Mouse (Mus musculus) thymus, postnatal 10 days (tissue): ENCODE measurements around the gene Ptprg.
"Not testable (repeated sequence)": the region's sequence is repeated elsewhere in the genome, so short reads cannot be mapped to it uniquely, and the experiment has no call there.

Source experiments
- DNase-seq, 2 experiments: peaks; one replicate each; pipeline ENCODE4 v3.0.0; 2021; ENCODE audit warnings: low spot score in 2 of 2

Gene Ptprg

GRCm38 (mm10) chr14:11732376-11732775, 179.0 kb downstream of the Ptprg start:
- no peak for DNase-seq

- DNase-seq, result no peak
Measured at GRCm38 (mm10) chr14:11743726-11744125, 190.4 kb downstream of the Ptprg start.

- no peak for DNase-seq
Measured at GRCm38 (mm10) chr14:11752678-11753077, 199.3 kb downstream of the Ptprg start.

- DNase-seq, result no peak
Measured at GRCm38 (mm10) chr14:11754656-11755055, 201.3 kb downstream of the Ptprg start.

- no peak for DNase-seq
Measured at GRCm38 (mm10) chr14:11758185-11758584, 204.9 kb downstream of the Ptprg start.

- no peak for DNase-seq
Measured at GRCm38 (mm10) chr14:11759356-11759755, 206.0 kb downstream of the Ptprg start.

- DNase-seq, result no peak
Measured at GRCm38 (mm10) chr14:11762995-11763394, 209.7 kb downstream of the Ptprg start.

- DNase-seq, result no peak
Measured at GRCm38 (mm10) chr14:11772736-11773135, 219.4 kb downstream of the Ptprg start.

GRCm38 (mm10) chr14:11774476-11775037, 221.2 kb downstream of the Ptprg start:
- DNase-seq, result no peak

GRCm38 (mm10) chr14:11775204-11775603, 221.9 kb downstream of the Ptprg start:
- DNase-seq, result no peak

- DNase-seq, result no peak
Measured at GRCm38 (mm10) chr14:11775951-11776495, 222.7 kb downstream of the Ptprg start.

GRCm38 (mm10) chr14:11776566-11776965, 223.2 kb downstream of the Ptprg start:
- no peak for DNase-seq

- DNase-seq, result no peak
Measured at GRCm38 (mm10) chr14:11791190-11791589, 237.9 kb downstream of the Ptprg start.

- no peak for DNase-seq
Measured at GRCm38 (mm10) chr14:11793847-11794246, 240.5 kb downstream of the Ptprg start.

GRCm38 (mm10) chr14:11802355-11803035, 249.2 kb downstream of the Ptprg start:
- no peak for DNase-seq

GRCm38 (mm10) chr14:11806674-11807073, 253.3 kb downstream of the Ptprg start:
- DNase-seq, result no peak

- no peak for DNase-seq
Measured at GRCm38 (mm10) chr14:11807465-11807864, 254.1 kb downstream of the Ptprg start.

- DNase-seq, result no peak
Measured at GRCm38 (mm10) chr14:11811142-11811761, 257.9 kb downstream of the Ptprg start.

- DNase-seq, result no peak
Measured at GRCm38 (mm10) chr14:11812291-11812690, 259.0 kb downstream of the Ptprg start.

- not testable (repeated sequence) for DNase-seq
Measured at GRCm38 (mm10) chr14:11814811-11815210, 261.5 kb downstream of the Ptprg start.

- no peak for DNase-seq
Measured at GRCm38 (mm10) chr14:11817236-11817635, 263.9 kb downstream of the Ptprg start.

GRCm38 (mm10) chr14:11818054-11818453, 264.7 kb downstream of the Ptprg start:
- no peak for DNase-seq

GRCm38 (mm10) chr14:11818721-11819120, 265.4 kb downstream of the Ptprg start:
- DNase-seq, result no peak
